ENCODE assay signal across 8 mouse cellular contexts in genomic region chr14:47396165-47396652, GRCm38 (mm10). TPM values are rescaled to one million over a fixed set of nuclear protein-coding genes. Genes with fewer than 3 reads are reported as not detected.
DNase-seq lines count a peak whose midpoint lies in the region; ATAC-seq lines count a peak whose summit lies in the region.

No protein-coding gene starts in this region.

- H3K36me3 ChIP-seq in forebrain, embryonic 15.5 days = peaks cover 13% of the 10 kb centered on the region; the same call in 1 of the 2 replicates
- H3K36me3 ChIP-seq in forebrain, embryonic 12.5 days (replicated peaks) = peaks cover 83% of the 10 kb centered on the region
- peaks cover 78% of the 10 kb centered on the region for H3K36me3 ChIP-seq in embryonic facial prominence, embryonic 14.5 days (ENCODE audit: control insufficient read depth, insufficient read depth, low read length)
- peaks cover 56% of the 10 kb centered on the region for H3K36me3 ChIP-seq in midbrain, embryonic 13.5 days

- H3K4me1 ChIP-seq in forebrain, embryonic 15.5 days = no peaks in the 10 kb centered on the region
- no peaks in the 10 kb centered on the region for H3K4me1 ChIP-seq in forebrain, embryonic 12.5 days
- no peaks in the 10 kb centered on the region for H3K4me1 ChIP-seq in embryonic facial prominence, embryonic 14.5 days (ENCODE audit: control insufficient read depth, insufficient read depth, low read length)
- H3K4me1 ChIP-seq in midbrain, embryonic 13.5 days (replicated peaks) = no peaks in the 10 kb centered on the region

- H3K4me3 ChIP-seq in forebrain, embryonic 15.5 days = no peak overlapping the region
- no peak overlapping the region for H3K4me3 ChIP-seq in forebrain, embryonic 12.5 days (replicated peaks)
- no peak overlapping the region for H3K4me3 ChIP-seq in embryonic facial prominence, embryonic 14.5 days (ENCODE audit: low read depth, low read length)
- H3K4me3 ChIP-seq in midbrain, embryonic 13.5 days (replicated peaks) = no peak overlapping the region

- peak; percentile 8 to 60 for DNase-seq in spleen, postnatal 36 days (ENCODE audit: low spot score in 2 of 2)
- DNase-seq in spleen, adult 12 weeks (ENCODE audit: low spot score) = no peak
- DNase-seq in embryonic facial prominence, embryonic 14.5 days (ENCODE audit: low spot score) = peak; percentile 57
- DNase-seq in kidney, adult 9 months = peak; percentile 64
- no peak for DNase-seq in yolk sac, embryonic 10.5 days (ENCODE audit: low spot score)

- no peaks in the 10 kb centered on the region for H3K9me3 ChIP-seq in forebrain, embryonic 15.5 days
- no peaks in the 10 kb centered on the region for H3K9me3 ChIP-seq in forebrain, embryonic 12.5 days
- H3K9me3 ChIP-seq in embryonic facial prominence, embryonic 14.5 days (ENCODE audit: control insufficient read depth, low read length) = no peaks in the 10 kb centered on the region
- no peaks in the 10 kb centered on the region for H3K9me3 ChIP-seq in midbrain, embryonic 13.5 days

- no peak overlapping the region for H3K4me2 ChIP-seq in forebrain, embryonic 15.5 days (replicated peaks)
- no peak overlapping the region for H3K4me2 ChIP-seq in forebrain, embryonic 12.5 days
- no peak overlapping the region for H3K4me2 ChIP-seq in embryonic facial prominence, embryonic 14.5 days (ENCODE audit: low read depth, low read length)
- H3K4me2 ChIP-seq in midbrain, embryonic 13.5 days (replicated peaks) = no peak overlapping the region

- peak; percentile 51; the same call in 1 of the 2 replicates for ATAC-seq in forebrain, embryonic 15.5 days (replicated peaks)
- no peak for ATAC-seq in forebrain, embryonic 12.5 days (ENCODE audit: low FRiP score)
- ATAC-seq in embryonic facial prominence, embryonic 14.5 days (ENCODE audit: low read depth) = 0 out of 2 replicates have a peak, but pooled peaks have one; percentile 12
- ATAC-seq in midbrain, embryonic 13.5 days = 0 out of 2 replicates have a peak, but pooled peaks have one; percentile 63

- H3K9ac ChIP-seq in forebrain, embryonic 15.5 days (replicated peaks) = no peak overlapping the region
- H3K9ac ChIP-seq in forebrain, embryonic 12.5 days = no peak overlapping the region
- H3K9ac ChIP-seq in embryonic facial prominence, embryonic 14.5 days (ENCODE audit: low read depth, low read length) = no peak overlapping the region
- H3K9ac ChIP-seq in midbrain, embryonic 13.5 days (replicated peaks) = no peak overlapping the region

- H3K27ac ChIP-seq in forebrain, embryonic 15.5 days (replicated peaks) = no peak overlapping the region
- no peak overlapping the region for H3K27ac ChIP-seq in forebrain, embryonic 12.5 days
- H3K27ac ChIP-seq in embryonic facial prominence, embryonic 14.5 days (replicated peaks; ENCODE audit: low read depth, low read length) = no peak overlapping the region
- no peak overlapping the region for H3K27ac ChIP-seq in midbrain, embryonic 13.5 days

- WGBS in forebrain, embryonic 15.5 days = 66% methylated on average over 5 of the region's 5 CpGs
- WGBS in forebrain, embryonic 12.5 days = 74% methylated on average over 5 of the region's 5 CpGs
- whole genome bisulfite sequencing in embryonic facial prominence, embryonic 14.5 days = 62% methylated on average over 5 of the region's 5 CpGs
- 67% methylated on average over 5 of the region's 5 CpGs for WGBS in midbrain, embryonic 13.5 days

- no peaks in the 10 kb centered on the region for H3K27me3 ChIP-seq in forebrain, embryonic 15.5 days
- H3K27me3 ChIP-seq in forebrain, embryonic 12.5 days = no peaks in the 10 kb centered on the region
- no peaks in the 10 kb centered on the region for H3K27me3 ChIP-seq in embryonic facial prominence, embryonic 14.5 days (replicated peaks; ENCODE audit: control insufficient read depth, insufficient read depth, low read length)
- no peaks in the 10 kb centered on the region for H3K27me3 ChIP-seq in midbrain, embryonic 13.5 days

RNA-seq across cellular contexts. Expression of gene Dlgap5, which starts 22.0 kb away (rescaled TPM):
- 17.7 and 22.4 TPM in 2 replicates for polyA plus RNA-seq in forebrain, embryonic 15.5 days (2015; fragmentation: Nextera tagmentation; extraction: Ambion mirVana)
- polyA plus RNA-seq in forebrain, embryonic 12.5 days (2016; fragmentation: Nextera tagmentation; extraction: Ambion mirVana) = 63.1 and 63.6 TPM in 2 replicates
- polyA plus RNA-seq in embryonic facial prominence, embryonic 14.5 days (2014; fragmentation: Nextera tagmentation; extraction: Ambion mirVana) = 25.5 and 35.1 TPM in 2 replicates
- 20.1 and 21.1 TPM in 2 replicates for polyA plus RNA-seq in midbrain, embryonic 13.5 days (2015; fragmentation: Nextera tagmentation; extraction: Ambion mirVana)

RNA-seq across cellular contexts. Expression of gene Lgals3, which starts 28.7 kb away (rescaled TPM):
- polyA plus RNA-seq in forebrain, embryonic 15.5 days (2015; fragmentation: Nextera tagmentation; extraction: Ambion mirVana) = 1.8 and 2.6 TPM in 2 replicates
- polyA plus RNA-seq in forebrain, embryonic 12.5 days (2016; fragmentation: Nextera tagmentation; extraction: Ambion mirVana) = 0.37 and 0.56 TPM in 2 replicates
- polyA plus RNA-seq in embryonic facial prominence, embryonic 14.5 days (2014; fragmentation: Nextera tagmentation; extraction: Ambion mirVana) = 50.0 and 81.7 TPM in 2 replicates
- 0.54 and 1.2 TPM in 2 replicates for polyA plus RNA-seq in midbrain, embryonic 13.5 days (2015; fragmentation: Nextera tagmentation; extraction: Ambion mirVana)

RNA-seq across cellular contexts. Expression of gene Fbxo34, which starts 54.0 kb away (rescaled TPM):
- 20.4 and 22.5 TPM in 2 replicates for polyA plus RNA-seq in forebrain, embryonic 15.5 days (2015; fragmentation: Nextera tagmentation; extraction: Ambion mirVana)
- polyA plus RNA-seq in forebrain, embryonic 12.5 days (2016; fragmentation: Nextera tagmentation; extraction: Ambion mirVana) = 22.1 and 22.8 TPM in 2 replicates
- polyA plus RNA-seq in embryonic facial prominence, embryonic 14.5 days (2014; fragmentation: Nextera tagmentation; extraction: Ambion mirVana) = 23.5 and 24.4 TPM in 2 replicates
- 24.9 and 26.6 TPM in 2 replicates for polyA plus RNA-seq in midbrain, embryonic 13.5 days (2015; fragmentation: Nextera tagmentation; extraction: Ambion mirVana)

Comparison
In these comparisons a context has a peak if more than half of its experiments do, and no peak if none do; other contexts are left out.
1. DNase-seq: peak in spleen, postnatal 36 days (2 of 2), embryonic facial prominence, embryonic 14.5 days (single experiment) and kidney, adult 9 months (single experiment); none in spleen, adult 12 weeks (single experiment) and yolk sac, embryonic 10.5 days (single experiment).
2. RNA of gene Lgals3, which starts 28.7 kb away (polyA plus RNA-seq): 50.0 to 81.7 TPM in embryonic facial prominence, embryonic 14.5 days; 1.8 to 2.6 TPM in forebrain, embryonic 15.5 days, 0.54 to 1.2 TPM in midbrain, embryonic 13.5 days and 0.37 to 0.56 TPM in forebrain, embryonic 12.5 days; every median in the first group is over 10 times any median in the second.